Mouse (Mus musculus) G1E (cell line): ENCODE data around the gene Cdk7. TPM values are rescaled to one million over a fixed set of nuclear protein-coding genes. Genes with fewer than 3 reads are reported as not detected.
A peak's percentile ranks its signal among the peaks of the same experiment; 100 is the strongest.

Experiments used
- ATAC-seq: 2 replicates; pipeline ENCODE4 v1.8.0; 2016; ENCODE audit warnings: mild to moderate bottlenecking; ENCODE audit not compliant: insufficient number of reproducible peaks, poor library complexity, low FRiP score, severe bottlenecking; ENCODE audit errors: extremely low read depth
- DNase-seq: peaks from one replicate; pipeline ENCODE4 v3.0.0; 2012; ENCODE audit warnings: low spot score
- H3K27me3 ChIP-seq: 2 replicates; pipeline ENCODE4 v1.6.1; 2012; ENCODE audit warnings: mild to moderate bottlenecking, low read length, inconsistent platforms; ENCODE audit not compliant: insufficient read depth
- H3K36me3 ChIP-seq: replicated peaks from 2 replicates; pipeline ENCODE3; 2012; ENCODE audit warnings: mild to moderate bottlenecking, inconsistent platforms
- H3K4me1 ChIP-seq: 2 replicates; pipeline ENCODE4 v1.6.1; 2012; ENCODE audit warnings: low read depth, low read length, inconsistent platforms, mixed read lengths; ENCODE audit not compliant: insufficient read depth
- H3K4me3 ChIP-seq: 2 replicates; pipeline ENCODE4 v1.5.1; 2012; ENCODE audit warnings: low read depth, mild to moderate bottlenecking, inconsistent platforms, low read length, moderate library complexity, mixed read lengths
- H3K9me3 ChIP-seq: replicated peaks from 2 replicates; pipeline ENCODE4 v1.6.1; 2012; ENCODE audit warnings: inconsistent platforms
- CTCF ChIP-seq: IDR thresholded peaks from 2 replicates; pipeline ENCODE4 v1.5.1; 2012; ENCODE audit warnings: low read depth, low read length, inconsistent platforms, mixed read lengths
- GATA1 ChIP-seq: IDR thresholded peaks from 2 replicates; pipeline ENCODE4 v1.6.1; 2012; ENCODE audit warnings: borderline replicate concordance, low read length, inconsistent platforms, mixed read lengths
- GATA2 ChIP-seq: IDR thresholded peaks from 2 replicates; pipeline ENCODE4 v1.6.1; 2012; ENCODE audit warnings: low read depth, low read length, inconsistent platforms, borderline replicate concordance
- POLR2AphosphoS5 ChIP-seq: IDR thresholded peaks from 2 replicates; pipeline ENCODE4 v1.6.1; 2012; ENCODE audit warnings: low read depth, low read length, inconsistent platforms; ENCODE audit not compliant: insufficient replicate concordance
- TAL1 ChIP-seq: conservative IDR thresholded peaks from 2 replicates; pipeline ENCODE4 v1.6.1; 2012; ENCODE audit warnings: low read depth, low read length, inconsistent platforms, mixed read lengths
- polyA plus RNA-seq: library from polyadenylated mRNA; stranded (reverse); fragments of >175 nt; gene quantifications from 2 replicates; pipeline ENCODE4 v1.2.3, GENCODE M21; 2012
- total RNA-seq, 2 experiments: library from RNA; stranded (forward) in 1 of 2; stranded (reverse) in 1 of 2; fragments of 200-1000 nt in 1 of 2; fragments of >200 nt in 1 of 2; fragmentation: Nextera tagmentation in 1 of 2; gene quantifications; 2 replicates each; pipeline ENCODE4 v1.2.3; 2014 to 2017

Gene Cdk7
- total and polyA plus RNA-seq, 3 experiments, result 28.8 to 106 (median 66.2) TPM

- no peak overlapping the region for H3K4me3 ChIP-seq
- ATAC-seq, result no peak
- H3K27me3 ChIP-seq, result peaks cover 38% of the 10 kb centered on the region
Observed at GRCm38 (mm10) chr13:100681615-100682014, 49.1 kb downstream of the Cdk7 start.

GRCm38 (mm10) chr13:100675936-100676635 is 54.7 kb downstream of the Cdk7 start:
- DNase-seq (no peak), ATAC-seq (no peak)
- Histone ChIP-seq H3K4me3 (no peak overlapping the region), H3K27me3 (peaks cover 46% of the 10 kb centered on the region), H3K36me3 (no peaks in the 10 kb centered on the region), H3K4me1 (peaks cover 12% of the 10 kb centered on the region; the same call in 1 of the 2 replicates), H3K9me3 (no peaks in the 10 kb centered on the region)
- TF ChIP-seq TAL1 (no peak), CTCF (no peak), POLR2AphosphoS5 (no peak), GATA2 (no peak), GATA1 (no peak)

More at GRCm38 (mm10) chr13:100681615-100682014, 49.1 kb downstream of the Cdk7 start:
- no peak for DNase-seq
- Histone ChIP-seq H3K36me3 (no peaks in the 10 kb centered on the region), H3K4me1 (peaks cover 14% of the 10 kb centered on the region; the same call in 1 of the 2 replicates), H3K9me3 (no peaks in the 10 kb centered on the region)
- no peak for TF ChIP-seq POLR2AphosphoS5
- TF ChIP-seq TAL1, result no peak
- no peak for TF ChIP-seq GATA1
- TF ChIP-seq GATA2, result no peak

GRCm38 (mm10) chr13:100670181-100670741 is 60.5 kb downstream of the Cdk7 start:
- H3K9me3 ChIP-seq, result peaks cover 4% of the 10 kb centered on the region
- H3K4me1 ChIP-seq, result no peaks in the 10 kb centered on the region
- peaks cover 9% of the 10 kb centered on the region; the same call in 1 of the 2 replicates for H3K27me3 ChIP-seq
- no peak overlapping the region for H3K4me3 ChIP-seq
- peaks cover 15% of the 10 kb centered on the region for H3K36me3 ChIP-seq
- DNase-seq, result no peak
- TF ChIP-seq POLR2AphosphoS5 (no peak), CTCF (no peak), GATA2 (no peak), GATA1 (no peak)
- ATAC-seq, result no peak

- peaks cover 18% of the 10 kb centered on the region for H3K36me3 ChIP-seq
- H3K4me1 ChIP-seq, result no peaks in the 10 kb centered on the region
- ATAC-seq (no peak), DNase-seq (no peak)
- H3K27me3 ChIP-seq, result peaks cover 7% of the 10 kb centered on the region; the same call in 1 of the 2 replicates
- H3K9me3 ChIP-seq, result peaks cover 4% of the 10 kb centered on the region
- H3K4me3 ChIP-seq, result no peak within 1 kb of the TSS
- no peak for TF ChIP-seq TAL1
- TF ChIP-seq POLR2AphosphoS5, result no peak
- no peak for TF ChIP-seq GATA1
- TF ChIP-seq GATA2, result no peak
- TF ChIP-seq CTCF, result no peak
Observed at GRCm38 (mm10) chr13:100669291-100670022, 61.3 kb downstream of the Cdk7 start, which contains the start of gene Ccdc125. Gene Ccdc125 (plus strand): TSS chr13:100669717.

GRCm38 (mm10) chr13:100659864-100660456 is 70.8 kb downstream of the Cdk7 start:
- peaks cover 66% of the 10 kb centered on the region for H3K36me3 ChIP-seq
- DNase-seq (no peak), ATAC-seq (no peak)

GRCm38 (mm10) chr13:100658091-100658490 is 72.6 kb downstream of the Cdk7 start:
- H3K9me3 ChIP-seq, result no peaks in the 10 kb centered on the region
- peaks cover 15% of the 10 kb centered on the region for H3K4me1 ChIP-seq
- no peak for TF ChIP-seq POLR2AphosphoS5
- no peak for TF ChIP-seq GATA2
- no peak for TF ChIP-seq GATA1
- TF ChIP-seq CTCF, result no peak
- no peak for TF ChIP-seq TAL1
- H3K4me3 ChIP-seq, result no peak overlapping the region
- ATAC-seq (no peak), DNase-seq (no peak)
- peaks cover 62% of the 10 kb centered on the region for H3K36me3 ChIP-seq
- no peaks in the 10 kb centered on the region for H3K27me3 ChIP-seq

More at GRCm38 (mm10) chr13:100659864-100660456, 70.8 kb downstream of the Cdk7 start:
- TF ChIP-seq CTCF (peak; percentile 83), TAL1 (no peak)
- no peaks in the 10 kb centered on the region for H3K27me3 ChIP-seq
- H3K9me3 ChIP-seq, result no peaks in the 10 kb centered on the region
- H3K4me3 ChIP-seq, result no peak overlapping the region
- peaks cover 7% of the 10 kb centered on the region for H3K4me1 ChIP-seq

Other genes starting within 250 kb of the Cdk7 start
- gene Gtf2h2, start 238.4 kb downstream of the Cdk7 start, total RNA-seq (2014; fragmentation: Nextera tagmentation), result 69.2 and 83.2 TPM in 2 replicates
- 52.6 and 61.1 TPM in 2 replicates for gene Gtf2h2, start 238.4 kb downstream of the Cdk7 start, total RNA-seq (2017)
- gene Gtf2h2, start 238.4 kb downstream of the Cdk7 start, polyA plus RNA-seq, result 27.3 and 27.8 TPM in 2 replicates
- gene Ocln, start 178.2 kb downstream of the Cdk7 start, total RNA-seq (2014; fragmentation: Nextera tagmentation), result not detected in 2 replicates
- 0.06 and 0.27 TPM in 2 replicates for gene Ocln, start 178.2 kb downstream of the Cdk7 start, total RNA-seq (2017)
- not detected in 2 replicates for gene Ocln, start 178.2 kb downstream of the Cdk7 start, polyA plus RNA-seq
- gene Marveld2, start 114.0 kb downstream of the Cdk7 start, total RNA-seq (2014; fragmentation: Nextera tagmentation), result 1.4 and 2.8 TPM in 2 replicates
- gene Marveld2, start 114.0 kb downstream of the Cdk7 start, total RNA-seq (2017), result 1.9 and 2.7 TPM in 2 replicates
- 0.35 and 0.40 TPM in 2 replicates for gene Marveld2, start 114.0 kb downstream of the Cdk7 start, polyA plus RNA-seq
- gene Ak6, start 80.0 kb downstream of the Cdk7 start, total RNA-seq (2014; fragmentation: Nextera tagmentation), result 259 and 280 TPM in 2 replicates
- 338 and 362 TPM in 2 replicates for gene Ak6, start 80.0 kb downstream of the Cdk7 start, total RNA-seq (2017)
- gene Ak6, start 80.0 kb downstream of the Cdk7 start, polyA plus RNA-seq, result 43.4 and 44.0 TPM in 2 replicates
- gene Rad17, start 79.9 kb downstream of the Cdk7 start, total RNA-seq (2014; fragmentation: Nextera tagmentation), result 43.9 and 50.9 TPM in 2 replicates
- gene Rad17, start 79.9 kb downstream of the Cdk7 start, total RNA-seq (2017), result 42.7 and 48.6 TPM in 2 replicates
- 8.9 and 10.6 TPM in 2 replicates for gene Rad17, start 79.9 kb downstream of the Cdk7 start, polyA plus RNA-seq
- 161 and 259 TPM in 2 replicates for gene Taf9, start 79.4 kb downstream of the Cdk7 start, total RNA-seq (2014; fragmentation: Nextera tagmentation)
- gene Taf9, start 79.4 kb downstream of the Cdk7 start, total RNA-seq (2017), result 22.3 and 24.1 TPM in 2 replicates
- 28.3 and 32.9 TPM in 2 replicates for gene Taf9, start 79.4 kb downstream of the Cdk7 start, polyA plus RNA-seq
- gene Ccdc125, start 61.2 kb downstream of the Cdk7 start, total RNA-seq (2014; fragmentation: Nextera tagmentation), result not detected in 2 replicates
- gene Ccdc125, start 61.2 kb downstream of the Cdk7 start, total RNA-seq (2017), result 0.06 TPM in 1 of 2 replicates, not detected in the other
- gene Ccdc125, start 61.2 kb downstream of the Cdk7 start, polyA plus RNA-seq, result not detected in 2 replicates
- 95.1 and 106 TPM in 2 replicates for gene Mrps36, start 13.7 kb upstream of the Cdk7 start, total RNA-seq (2014; fragmentation: Nextera tagmentation)
- 210 and 276 TPM in 2 replicates for gene Mrps36, start 13.7 kb upstream of the Cdk7 start, total RNA-seq (2017)
- gene Mrps36, start 13.7 kb upstream of the Cdk7 start, polyA plus RNA-seq, result 238 and 317 TPM in 2 replicates
- 72.2 and 79.8 TPM in 2 replicates for gene Cenph, start 45.0 kb upstream of the Cdk7 start, total RNA-seq (2014; fragmentation: Nextera tagmentation)
- 82.8 and 98.3 TPM in 2 replicates for gene Cenph, start 45.0 kb upstream of the Cdk7 start, total RNA-seq (2017)
- gene Cenph, start 45.0 kb upstream of the Cdk7 start, polyA plus RNA-seq, result 45.1 and 53.4 TPM in 2 replicates
- gene Ccnb1, start 55.6 kb upstream of the Cdk7 start, total RNA-seq (2014; fragmentation: Nextera tagmentation), result 275 and 281 TPM in 2 replicates
- 312 and 341 TPM in 2 replicates for gene Ccnb1, start 55.6 kb upstream of the Cdk7 start, total RNA-seq (2017)
- 6.0 and 7.1 TPM in 2 replicates for gene Ccnb1, start 55.6 kb upstream of the Cdk7 start, polyA plus RNA-seq
- gene Slc30a5, start 102.5 kb upstream of the Cdk7 start, total RNA-seq (2014; fragmentation: Nextera tagmentation), result 72.5 and 82.3 TPM in 2 replicates
- gene Slc30a5, start 102.5 kb upstream of the Cdk7 start, total RNA-seq (2017), result 86.3 and 91.1 TPM in 2 replicates
- 7.5 and 10.0 TPM in 2 replicates for gene Slc30a5, start 102.5 kb upstream of the Cdk7 start, polyA plus RNA-seq